ENCODE assay signal across 12 mouse cellular contexts in the genomic region with DNA sequence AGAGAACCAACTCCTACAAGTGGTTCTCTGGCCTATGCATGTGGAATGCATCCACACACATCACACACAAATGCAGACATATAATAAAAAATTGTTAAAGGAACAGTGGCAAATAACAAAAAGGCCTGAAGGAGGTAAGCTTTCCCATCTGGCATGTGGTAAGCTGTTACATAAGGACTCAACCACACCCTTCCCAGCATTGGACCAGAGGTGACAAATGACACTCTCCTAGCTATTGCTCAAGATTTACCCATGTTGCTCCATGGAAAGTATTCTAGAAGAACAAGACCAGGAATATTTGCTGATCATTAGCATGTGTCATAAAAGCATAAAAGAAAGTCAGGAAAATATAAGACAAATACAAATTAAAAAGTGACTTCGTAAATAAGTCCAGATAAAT.
"Had no signal": no experiment of that assay in that cellular context is flagged by ENCODE, and none has a peak within 500 bp of the region (broad histone marks: within the 10 kb centered on the region; RNA-seq: fewer than 3 reads in every experiment).

No protein-coding gene starts in this region.

- H3K36me3 ChIP-seq: limb, embryonic 10.5 days; midbrain, embryonic 13.5 days; neural tube, embryonic 15.5 days had no signal

- H3K9ac ChIP-seq: liver, embryonic 14.5 days; lung, embryonic 14.5 days; midbrain, embryonic 13.5 days; neural tube, embryonic 15.5 days had no signal

- H3K9me3 ChIP-seq: limb, embryonic 10.5 days; midbrain, embryonic 13.5 days; neural tube, embryonic 15.5 days had no signal

- H3K4me1 ChIP-seq: limb, embryonic 10.5 days; midbrain, embryonic 13.5 days; neural tube, embryonic 15.5 days had no signal

- H3K27ac ChIP-seq: left cerebral cortex, adult 2 months; limb, embryonic 10.5 days; liver, embryonic 14.5 days; macrophage; midbrain, embryonic 13.5 days; neural tube, embryonic 15.5 days had no signal

- H3K4me2 ChIP-seq: lung, embryonic 14.5 days; midbrain, embryonic 13.5 days; neural tube, embryonic 15.5 days had no signal

- DNase-seq: kidney, adult 8-10 months; kidney, postnatal 25 days; lung, embryonic 14.5 days; thymus, adult 18-20 months; thymus, postnatal 25 days had no signal

- H3K27me3 ChIP-seq: midbrain, embryonic 13.5 days; neural tube, embryonic 15.5 days had no signal

- H3K4me3 ChIP-seq: left cerebral cortex, adult 2 months; limb, embryonic 10.5 days; midbrain, embryonic 13.5 days; neural tube, embryonic 15.5 days had no signal

- ATAC-seq: inflammation-experienced regulatory T-cells, adult 6 months; midbrain, embryonic 13.5 days had no signal
